Mouse (Mus musculus) thymus, postnatal 10 days (tissue): ENCODE measurements at regions not wholly inside any gene's neighbourhood (a gene's known extent, or its start where the extent isn't known, plus 50 kb on each side); places are given as distances from the start of the nearest gene placed in this dataset.

Experiments
- DNase-seq, 2 experiments: peaks; one replicate each; pipeline ENCODE4 v3.0.0; 2021; ENCODE audit warnings: low spot score in 2 of 2

DNA sequence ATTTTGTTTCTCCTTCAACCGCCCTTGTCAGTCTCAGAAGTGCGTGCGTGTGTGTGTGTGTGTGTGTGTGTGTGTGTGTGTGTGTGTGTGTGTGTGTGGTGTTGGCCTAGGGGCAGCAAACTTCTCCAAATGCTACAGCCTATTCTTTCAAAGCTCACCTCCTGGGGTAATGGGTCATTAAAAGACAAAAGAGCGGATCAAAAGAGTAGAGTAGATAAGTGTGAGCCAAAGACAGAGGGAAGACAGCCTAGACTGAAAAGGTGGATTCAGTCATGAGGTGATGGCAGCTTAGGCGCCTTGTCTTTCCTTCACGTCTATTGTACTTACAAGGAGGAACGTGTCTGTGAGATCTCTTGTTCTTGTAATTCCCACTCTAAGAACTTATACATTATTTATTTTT lies 199.6 kb upstream of the Sash1 start:
- DNase-seq: no peak

DNA sequence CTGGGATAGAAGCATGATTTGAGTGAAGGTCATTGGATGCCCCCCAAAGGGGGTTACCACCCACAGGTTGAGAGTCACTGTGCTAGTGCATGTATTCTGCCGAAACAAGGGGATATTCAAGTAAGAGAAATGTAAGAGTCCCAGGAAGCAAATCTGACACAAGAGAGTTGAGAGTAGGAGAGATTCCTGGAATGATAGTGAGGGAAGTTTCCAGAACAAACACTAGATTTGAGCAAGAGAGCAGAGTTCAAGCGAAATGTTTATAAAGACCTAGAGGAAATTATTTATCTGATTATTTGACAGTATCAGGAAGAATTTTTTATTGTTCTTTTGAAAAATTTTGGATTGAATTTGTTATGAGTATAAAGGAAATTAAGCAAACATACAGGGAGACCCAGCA lies 189.0 kb upstream of the Sash1 start:
- no peak for DNase-seq

DNA sequence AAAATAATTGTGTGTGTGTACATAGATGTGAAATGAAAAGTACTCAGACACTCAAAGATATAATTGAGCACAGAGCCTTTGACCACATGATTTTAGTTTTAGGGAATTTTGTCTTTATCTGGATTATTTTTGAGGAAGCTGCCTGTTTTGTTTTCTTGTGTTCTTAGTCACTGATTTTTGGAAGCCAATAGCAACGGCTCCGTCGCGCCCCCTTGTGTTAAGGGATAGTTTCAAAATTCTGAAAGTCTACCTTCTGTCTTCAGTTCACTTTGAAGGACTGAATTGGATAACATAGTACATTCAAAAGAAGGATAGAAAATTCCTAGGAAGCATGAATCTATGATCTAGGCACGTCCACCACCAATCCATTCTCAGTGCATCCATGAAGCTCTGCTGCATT lies 185.8 kb upstream of the Sash1 start:
- peak in 1 of 2 experiments; percentile 7 for DNase-seq

DNA sequence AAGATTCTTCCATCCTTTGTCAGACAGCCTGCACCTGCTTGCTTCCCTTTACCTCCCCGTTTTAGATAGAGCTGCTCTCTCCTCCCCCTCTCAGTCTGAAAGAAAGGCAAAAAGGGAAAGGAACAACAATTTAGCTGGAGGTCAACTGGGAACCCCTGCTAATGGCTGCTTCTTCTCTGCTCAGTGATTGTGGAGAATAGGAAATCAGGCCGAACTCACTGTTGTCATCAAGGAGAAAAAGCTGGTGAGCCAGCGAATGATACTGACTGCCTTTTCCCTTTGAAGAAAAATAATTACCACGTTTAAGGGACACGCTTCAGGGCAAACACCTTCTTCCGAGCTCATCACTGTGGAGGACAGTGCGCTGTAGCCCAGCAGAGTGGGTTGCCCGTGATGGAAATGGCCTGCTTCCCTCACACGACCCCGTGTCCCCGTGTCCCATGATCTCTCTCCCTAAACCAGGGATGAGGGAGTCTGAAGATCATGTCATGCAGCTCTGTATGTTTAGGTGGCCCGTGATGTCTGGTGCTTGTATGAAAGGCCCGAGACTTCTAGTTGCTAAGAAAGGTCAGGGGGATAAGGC lies 183.8 kb upstream of the Sash1 start:
- no peak for DNase-seq

DNA sequence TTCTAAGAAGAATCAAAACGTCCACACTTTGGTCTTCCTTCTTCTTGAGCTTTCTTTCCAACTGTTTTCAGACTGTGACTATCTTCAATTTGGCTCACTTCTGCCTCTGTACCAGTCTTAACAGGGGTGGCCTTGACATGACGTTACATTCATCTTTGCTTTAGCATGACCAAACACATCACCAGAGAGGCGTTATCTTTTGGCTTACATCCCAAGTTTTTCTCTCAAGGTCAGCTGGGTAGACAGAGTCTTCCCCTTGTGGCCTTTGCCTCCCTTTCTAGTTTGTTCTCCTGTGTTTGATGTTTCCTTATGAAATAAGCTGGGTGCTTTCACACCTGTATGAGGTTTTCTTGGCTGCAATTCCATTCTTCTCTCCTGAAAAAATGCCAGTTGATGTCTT lies 180.7 kb upstream of the Sash1 start:
- DNase-seq: no peak

DNA sequence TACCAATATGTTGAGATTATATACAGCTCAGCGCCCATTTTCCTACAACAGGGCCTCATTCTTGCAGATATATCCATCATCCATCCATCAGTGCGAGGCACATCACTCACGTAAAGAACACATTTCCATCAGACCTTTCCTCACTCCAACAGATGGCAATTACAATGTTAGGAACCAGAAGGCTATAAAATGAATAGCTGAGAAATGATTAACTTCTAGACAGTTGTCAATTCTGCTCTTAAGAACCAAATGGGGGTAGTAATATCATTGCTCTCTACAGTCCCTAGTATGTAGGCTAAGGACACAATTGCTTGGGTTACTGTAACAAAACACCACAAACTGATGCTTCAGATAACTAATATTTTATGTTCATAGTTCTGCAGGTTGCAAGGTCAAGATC lies 176.1 kb upstream of the Sash1 start:
- no peak for DNase-seq

DNA sequence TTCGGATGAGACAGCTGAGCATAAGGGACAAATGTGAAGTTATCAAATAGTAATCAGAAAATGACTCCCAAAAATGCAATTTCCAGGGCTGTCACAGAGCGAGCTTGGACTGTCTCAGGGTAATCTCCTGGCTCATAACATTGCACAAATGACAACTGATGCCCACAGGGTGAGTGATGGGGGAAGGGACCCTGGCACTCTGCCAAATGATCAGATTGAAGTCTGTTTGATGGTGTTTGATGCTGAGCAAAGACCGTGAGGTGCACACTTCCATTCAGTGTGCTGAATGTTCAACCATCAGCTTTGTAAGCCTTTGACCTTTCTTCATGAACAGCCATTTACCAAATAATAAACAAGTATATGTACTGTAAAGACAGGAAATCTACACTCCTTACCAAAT lies 169.4 kb upstream of the Sash1 start:
- DNase-seq: no peak

DNA sequence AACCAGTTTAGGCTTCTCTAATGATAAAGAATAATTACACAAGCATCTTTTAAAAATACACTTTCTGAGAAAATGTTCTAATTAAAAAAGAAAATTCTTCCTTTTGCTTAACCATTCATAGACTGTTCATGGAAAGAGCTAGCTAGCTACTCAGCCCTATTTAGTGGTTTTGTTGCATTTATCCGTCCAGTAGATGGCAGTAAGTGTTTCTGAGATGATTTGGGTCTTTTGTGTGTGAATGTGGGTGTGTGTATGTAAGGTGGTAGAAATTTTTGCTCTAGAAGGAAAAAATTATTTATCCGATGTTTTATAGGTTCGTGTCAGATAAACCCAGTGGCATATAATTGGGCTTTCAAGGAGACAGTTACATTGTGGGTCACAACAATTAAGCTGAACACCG lies 167.5 kb upstream of the Sash1 start:
- DNase-seq: no peak

DNA sequence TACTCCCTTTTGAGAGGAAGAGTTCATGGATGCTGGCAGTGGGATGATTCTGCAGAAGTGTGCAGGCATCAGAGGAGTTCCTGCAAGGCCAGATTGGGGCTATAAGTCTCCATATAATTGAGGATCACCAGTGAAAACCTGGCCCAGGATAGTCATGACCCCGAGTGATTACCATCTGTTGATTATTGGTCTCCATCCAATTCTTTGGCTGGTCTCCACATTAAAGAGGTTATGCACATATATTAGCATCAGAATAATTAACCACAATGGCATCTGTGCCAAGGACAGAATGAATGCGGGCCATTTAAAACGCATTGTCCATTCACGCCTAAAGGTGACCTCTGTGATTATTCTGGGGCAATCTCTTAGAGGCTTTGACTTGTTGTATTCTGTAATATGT lies 161.5 kb upstream of the Sash1 start:
- DNase-seq: no peak

DNA sequence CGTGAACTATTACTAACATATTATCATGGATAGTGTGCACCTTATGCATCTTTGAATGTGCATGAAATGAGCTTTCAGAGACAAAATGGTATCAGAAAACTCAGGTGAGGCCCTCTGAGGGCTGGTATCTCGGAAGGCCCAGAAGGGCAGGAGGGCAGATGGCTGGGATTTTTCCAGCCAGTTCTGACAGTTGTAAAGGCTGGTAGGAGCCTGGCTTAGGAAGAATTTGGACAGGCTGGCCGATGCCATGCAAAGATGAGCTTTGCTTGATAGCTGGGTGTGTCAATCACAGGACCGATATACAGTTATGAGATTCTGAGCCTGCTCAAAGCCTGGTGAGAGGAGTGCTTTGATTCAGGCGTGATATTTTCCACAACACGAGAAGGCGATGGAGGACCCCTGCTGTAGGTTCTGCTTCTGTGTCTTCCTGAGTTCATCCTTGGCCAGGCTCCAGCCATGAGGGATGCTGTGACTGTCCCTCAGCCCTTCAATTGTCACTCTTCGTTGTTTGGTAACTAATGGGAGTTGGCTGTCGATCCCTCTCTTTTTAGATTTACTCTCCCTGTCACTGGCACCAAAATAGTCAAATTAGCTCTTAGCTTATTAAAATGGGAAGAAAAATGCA lies 159.0 kb upstream of the Sash1 start:
- no peak for DNase-seq

DNA sequence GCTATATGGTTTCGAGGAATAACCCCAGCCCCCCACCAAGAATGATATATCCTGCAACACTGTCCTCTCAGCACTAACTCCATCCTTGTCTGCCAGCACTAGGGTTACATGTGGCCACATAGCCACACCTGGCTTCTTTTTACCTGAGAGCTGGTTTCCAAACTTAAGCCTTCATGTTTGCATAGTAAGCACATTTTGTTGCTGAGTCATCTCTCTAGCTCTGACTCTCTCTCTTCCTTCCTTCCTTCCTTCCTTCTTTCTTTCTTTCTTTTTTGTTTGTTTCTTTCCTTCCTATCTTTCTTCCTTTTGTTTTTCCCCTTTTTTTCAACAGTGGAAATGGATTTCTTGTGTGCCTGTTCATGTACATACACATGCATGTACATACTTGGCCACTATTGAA lies 157.6 kb upstream of the Sash1 start:
- no peak for DNase-seq

DNA sequence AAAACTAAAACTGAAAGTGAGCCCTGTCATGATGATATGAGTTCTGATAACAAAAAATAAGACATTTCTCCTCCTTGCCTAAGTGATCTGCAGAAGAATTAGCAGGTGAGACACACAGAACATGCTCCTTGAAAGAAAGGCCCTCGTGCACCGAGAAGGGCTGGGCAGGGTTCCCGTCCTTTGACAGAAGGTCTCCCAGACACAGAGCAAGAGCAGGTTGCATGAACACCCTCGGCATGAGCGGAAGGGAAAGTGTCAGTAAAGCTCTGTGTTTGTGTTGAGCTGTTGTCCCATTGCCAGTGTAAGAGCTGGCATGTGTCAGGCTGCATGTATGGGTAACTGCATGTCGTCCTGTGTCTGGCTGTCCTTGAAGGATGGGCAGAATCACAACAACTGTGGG lies 144.6 kb upstream of the Sash1 start:
- DNase-seq: no peak

DNA sequence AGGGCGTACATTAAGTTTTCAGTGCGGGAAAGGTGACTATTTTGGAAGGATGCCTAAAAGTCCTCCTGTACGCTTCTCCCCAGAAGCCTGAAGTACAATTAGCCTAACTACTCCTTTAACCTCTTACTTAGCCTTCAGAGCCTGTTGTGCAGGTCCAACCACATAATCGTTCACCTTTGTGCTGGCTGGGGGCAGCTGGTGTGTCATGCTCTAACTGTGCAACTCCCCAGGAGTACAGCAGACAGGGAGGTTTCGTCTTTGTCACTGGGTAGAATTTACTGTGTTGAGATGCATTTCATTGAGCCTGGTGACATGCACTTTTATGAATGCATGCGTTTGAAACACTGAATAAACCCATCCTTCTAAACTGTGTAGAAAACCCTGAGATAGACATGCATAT lies 143.6 kb upstream of the Sash1 start:
- DNase-seq: no peak

DNA sequence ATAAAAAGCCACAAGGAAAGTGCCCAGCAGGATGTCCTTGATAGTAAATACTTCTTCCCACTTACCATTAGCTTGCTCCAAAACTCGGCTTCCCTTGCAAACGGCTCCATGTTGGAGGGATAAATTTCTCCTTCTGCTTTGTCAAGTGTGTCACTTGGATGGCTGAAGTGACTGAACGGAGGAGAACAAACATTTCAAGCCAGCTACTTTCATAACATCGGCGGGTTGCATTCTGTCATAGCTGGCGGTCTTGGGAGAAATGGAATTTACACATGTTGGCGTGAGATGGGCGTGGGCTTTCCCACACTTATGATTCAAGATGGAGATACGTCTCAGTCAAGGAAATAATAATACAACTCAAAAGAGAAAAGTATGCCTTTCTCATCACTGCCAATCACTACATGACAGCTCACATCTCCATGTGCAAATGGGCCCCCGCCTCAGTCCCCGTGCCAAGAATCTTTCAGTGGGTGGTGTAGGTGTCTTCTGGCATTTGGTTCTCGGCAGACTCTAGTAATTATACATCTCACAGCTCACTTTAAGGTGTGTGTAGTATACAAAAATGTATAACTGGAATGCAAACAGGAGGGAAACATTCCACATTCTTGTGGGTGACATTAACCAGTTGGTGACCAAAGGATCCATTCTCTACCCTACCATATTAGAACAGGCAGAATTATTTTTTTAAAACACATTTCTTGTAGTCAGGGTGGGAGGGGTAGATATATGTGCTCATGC lies 141.4 kb upstream of the Sash1 start:
- DNase-seq: no peak

DNA sequence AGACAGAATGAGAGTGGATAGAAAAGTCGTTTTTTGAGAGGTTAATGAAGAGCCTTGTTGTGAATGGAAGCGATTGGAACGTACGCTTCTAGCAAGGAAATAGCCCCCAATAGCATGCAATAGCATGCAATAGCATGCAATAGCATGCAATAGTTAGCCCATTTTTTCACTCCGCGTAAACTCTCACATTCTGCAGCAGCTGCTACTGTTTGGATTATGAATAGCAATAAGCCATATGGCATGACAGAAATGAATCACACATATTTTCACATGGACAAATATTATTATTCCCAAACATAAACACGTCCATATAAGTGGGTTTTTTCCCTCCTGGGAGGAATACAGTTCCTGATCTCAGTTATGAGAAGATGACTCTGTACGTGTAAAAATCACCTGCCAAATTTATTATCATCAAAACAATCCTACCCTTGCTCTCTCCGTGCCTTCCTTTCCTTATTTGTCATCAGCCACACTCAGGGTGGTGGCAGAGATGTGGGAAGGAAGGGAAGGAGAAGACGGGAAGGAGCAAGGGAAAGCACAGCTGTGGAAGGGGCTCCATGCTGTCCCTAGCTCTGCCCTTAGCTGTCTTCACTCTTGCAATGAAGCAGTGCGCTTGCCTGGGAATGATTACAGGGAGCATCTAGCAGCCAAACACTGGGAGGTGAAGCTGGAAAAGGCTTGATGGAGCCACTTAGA lies 129.1 kb upstream of the Sash1 start:
- no peak for DNase-seq

DNA sequence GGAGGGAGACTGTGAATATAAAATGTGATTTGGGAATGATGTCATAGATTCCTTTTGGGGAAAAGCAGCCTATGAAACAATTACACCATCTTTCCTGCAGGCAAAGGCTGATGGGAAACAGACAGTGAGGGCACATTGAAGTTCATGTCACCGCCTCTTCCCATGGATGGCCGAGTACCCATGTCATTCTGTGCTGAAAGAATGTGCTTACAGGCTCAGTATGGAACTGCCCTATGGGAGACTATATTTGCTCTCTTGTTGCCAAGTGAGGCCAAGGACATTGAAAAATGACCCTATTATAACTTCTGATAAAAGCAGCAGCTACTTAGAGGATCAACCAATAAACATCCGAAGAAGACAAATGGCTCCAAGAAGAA lies 127.7 kb upstream of the Sash1 start:
- DNase-seq: no peak

DNA sequence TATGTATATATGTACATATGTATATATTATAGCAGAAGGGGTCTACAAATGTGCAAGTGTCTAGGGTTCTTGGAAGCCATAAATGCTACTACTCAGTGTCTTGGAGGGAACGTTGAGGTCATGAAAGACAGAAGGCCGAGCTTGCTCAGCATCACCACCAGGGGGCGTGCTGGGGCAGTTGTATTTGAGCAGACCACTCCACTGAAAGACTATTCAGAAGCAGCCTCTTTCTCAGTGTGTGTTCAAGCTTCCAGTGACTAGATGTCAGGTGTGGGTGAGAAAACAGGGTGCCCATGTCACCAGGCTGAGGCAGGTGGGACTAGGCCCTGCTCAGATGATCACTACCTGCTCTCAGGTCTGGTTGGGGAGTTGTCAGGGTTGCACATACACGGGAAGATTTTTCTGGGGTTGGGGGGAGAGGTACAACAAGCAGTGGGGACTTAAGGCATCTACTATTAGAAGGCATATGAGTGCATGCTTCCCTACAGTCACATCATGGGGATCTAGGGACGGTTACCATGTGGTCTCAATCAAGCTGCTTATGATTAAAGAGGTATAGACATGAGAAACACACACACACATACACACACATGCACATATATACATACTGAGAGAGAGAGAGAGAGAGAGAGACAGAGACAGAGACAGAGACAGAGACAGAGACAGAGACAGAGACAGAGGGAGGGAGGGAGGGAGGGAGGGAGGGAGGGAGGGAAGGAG lies 127.1 kb upstream of the Sash1 start:
- DNase-seq: peak in 1 of 2 experiments; percentile 59

DNA sequence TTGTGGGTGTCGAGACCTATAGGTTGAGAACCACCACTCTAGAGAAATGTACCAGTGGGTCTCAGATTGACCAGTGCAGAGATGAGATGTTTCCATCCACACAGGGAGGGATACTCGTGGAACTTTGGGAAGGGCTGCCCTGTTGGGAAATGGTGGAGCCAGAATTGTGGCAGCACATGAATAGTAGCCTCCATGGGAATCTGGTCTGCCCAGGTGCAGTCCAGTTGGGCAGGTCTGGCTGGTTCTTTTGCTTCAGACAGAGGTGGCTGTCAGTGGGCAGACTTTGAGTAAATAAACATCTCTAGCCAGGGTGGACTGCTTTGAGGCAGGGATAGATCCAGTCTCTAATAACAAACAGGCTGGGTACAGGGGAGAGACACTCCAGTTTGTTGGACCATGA lies 126.0 kb upstream of the Sash1 start:
- DNase-seq: no peak

DNA sequence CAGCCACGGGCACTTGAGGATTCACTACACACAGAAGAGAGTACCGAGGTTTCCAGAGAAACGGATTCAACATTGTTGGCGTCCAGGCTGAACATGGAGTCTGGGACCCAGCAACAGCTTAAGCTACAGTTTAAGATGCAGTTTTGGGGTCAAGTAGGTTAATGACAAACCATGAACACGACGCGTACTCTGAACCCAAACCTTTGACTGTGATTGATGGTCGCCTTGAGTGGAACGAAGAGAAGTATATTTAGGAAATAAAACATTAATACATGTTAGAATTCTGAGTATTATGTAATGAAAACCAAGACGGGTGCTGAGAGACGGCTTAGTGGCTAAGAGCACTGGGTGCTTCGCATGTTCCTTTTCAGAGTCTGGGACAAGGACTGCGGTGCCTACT lies 124.3 kb upstream of the Sash1 start:
- no peak for DNase-seq

DNA sequence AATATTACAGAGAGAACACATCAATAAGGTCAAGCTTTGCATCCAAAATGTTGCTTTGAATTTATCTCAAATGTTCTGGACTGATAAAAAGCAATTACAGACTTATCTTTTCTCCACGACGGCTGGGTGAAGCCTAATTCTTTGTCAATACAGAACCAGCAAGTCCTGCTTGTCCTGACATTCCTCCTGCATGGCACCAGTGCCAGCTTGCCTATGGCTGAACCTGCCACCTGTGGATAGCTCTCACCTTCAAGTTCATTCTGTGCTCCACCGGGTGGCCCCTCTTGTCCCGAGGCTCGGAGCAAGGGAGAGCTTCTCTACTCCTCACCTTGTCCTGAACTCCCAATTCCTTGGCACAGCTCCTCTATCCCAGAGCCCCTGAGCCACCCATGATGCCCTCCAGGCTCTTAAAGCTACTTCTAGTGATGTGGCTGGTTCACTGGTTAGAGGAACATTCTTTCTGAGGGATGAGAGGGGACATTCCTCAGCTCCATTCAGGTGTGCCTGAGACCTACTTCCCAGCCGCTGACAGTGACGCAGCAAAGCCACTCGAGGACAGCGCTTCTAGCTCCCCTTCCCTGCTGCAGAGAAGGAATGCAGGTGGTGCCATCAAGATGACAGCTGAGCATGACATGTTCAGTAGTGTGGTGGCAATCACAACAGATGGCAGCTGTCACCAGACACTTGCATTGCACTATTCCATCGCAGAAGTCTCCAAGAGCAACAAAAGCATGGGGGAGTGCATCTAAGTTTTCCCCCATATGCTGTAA lies 119.5 kb upstream of the Sash1 start:
- no peak for DNase-seq

DNA sequence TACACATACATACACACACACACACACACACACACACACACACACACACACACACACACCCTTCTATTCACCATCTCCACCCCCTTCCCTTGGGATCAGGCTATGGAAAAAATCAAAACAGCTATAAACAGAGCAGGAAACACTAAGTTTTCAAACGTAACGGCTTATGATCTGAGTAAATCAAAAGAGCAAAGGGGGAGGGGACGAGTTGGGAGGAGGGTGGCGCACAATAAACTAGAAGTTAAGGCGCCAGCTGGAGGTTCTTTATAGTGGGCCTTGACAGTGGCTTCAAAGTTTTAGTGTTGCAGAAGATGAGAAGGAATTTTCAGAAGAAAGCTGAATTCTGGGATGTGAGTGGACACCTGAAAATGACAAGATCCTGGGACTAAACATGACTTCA lies 116.4 kb upstream of the Sash1 start:
- no peak for DNase-seq
